Mouse (Mus musculus) mouse embryonic stem cell (cell line): ENCODE results near the gene Ptgfrn.

Experiments
- in situ Hi-C, 2 experiments: fragments of 300-500 bp; cut with MboI; formaldehyde crosslinking; loops; 1 replicate in 1 of 2; 3 replicates in 1 of 2; pipeline ENCODE4 v1.14.3; 2019 to 2020; ENCODE audit warnings: low sequenced_read_pairs in 2 of 2, low pct_unique_long_range_greater_than_20kb in 1 of 2, mixed read lengths in 1 of 2; ENCODE audit not compliant: unreplicated experiment in 1 of 2

The Ptgfrn gene

DNA sequence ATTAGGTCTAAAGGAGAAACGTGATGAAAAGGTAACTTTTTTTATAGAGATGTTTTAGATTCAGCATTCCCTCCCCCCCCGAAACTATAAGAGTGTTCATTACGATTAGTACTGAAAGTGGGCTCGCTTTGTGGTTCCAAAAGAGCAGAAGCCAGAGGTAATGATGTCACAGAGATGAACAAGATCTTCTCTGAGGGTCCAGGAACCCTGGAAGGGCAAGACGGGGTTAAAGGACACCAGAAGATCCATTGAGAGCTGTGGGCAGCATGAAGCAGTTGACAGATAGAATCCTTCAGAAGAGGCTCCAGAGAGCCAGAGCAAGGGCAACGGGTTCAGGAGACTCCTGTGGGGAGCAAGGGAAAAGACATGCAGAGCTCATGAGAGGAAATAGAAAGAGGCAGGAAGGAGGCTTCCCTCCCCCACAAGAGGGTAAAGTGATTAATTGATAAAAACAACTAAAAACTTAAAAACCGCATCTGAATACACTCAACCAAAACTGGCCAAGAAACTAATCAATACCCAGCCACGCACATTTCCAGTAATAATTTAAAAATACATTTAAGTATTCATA, 88.5 kb downstream of the Ptgfrn start:
- in situ Hi-C loops = no loop called here

DNA sequence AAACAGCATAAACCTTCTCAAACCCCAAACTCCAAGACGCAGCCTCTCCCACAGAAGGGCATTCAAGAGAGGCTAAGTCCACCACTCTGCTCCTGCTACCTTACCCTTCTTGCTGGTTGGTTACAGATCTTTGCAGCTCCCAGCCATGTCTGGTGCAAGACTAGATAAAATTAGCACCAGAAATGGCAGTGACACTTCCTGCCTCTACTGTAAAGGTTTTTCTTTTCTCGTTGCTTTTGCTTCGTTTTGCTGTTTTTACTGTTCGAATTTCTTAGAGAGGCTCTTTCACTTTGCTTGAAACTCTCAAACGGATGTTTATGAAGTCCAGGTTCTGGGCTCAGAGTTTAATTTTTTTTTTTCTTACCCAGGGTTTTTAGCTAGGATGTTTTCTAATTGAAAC, 89.0 kb downstream of the Ptgfrn start:
- in situ Hi-C loops = no loop called here

DNA sequence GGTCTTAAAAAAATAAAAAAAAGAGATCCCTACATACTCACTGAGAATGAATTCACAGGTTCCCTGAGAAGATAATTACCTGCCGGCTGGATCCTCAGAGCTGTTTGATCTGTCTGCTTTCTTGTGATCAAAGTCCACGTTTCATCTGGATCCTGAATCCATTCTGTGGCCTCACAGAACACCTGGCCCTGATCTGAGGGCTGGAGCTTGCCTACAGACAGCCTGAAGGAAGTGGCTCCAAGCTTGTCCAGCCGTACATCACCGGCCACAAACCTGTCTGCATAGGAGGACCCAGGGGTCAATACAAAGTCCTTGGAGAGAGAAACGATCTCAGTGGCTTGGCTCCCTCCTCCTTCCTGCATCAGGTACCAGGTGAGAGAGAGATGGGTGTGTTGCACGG, 91.6 kb downstream of the Ptgfrn start:
- in situ Hi-C loops = no loop called here

DNA sequence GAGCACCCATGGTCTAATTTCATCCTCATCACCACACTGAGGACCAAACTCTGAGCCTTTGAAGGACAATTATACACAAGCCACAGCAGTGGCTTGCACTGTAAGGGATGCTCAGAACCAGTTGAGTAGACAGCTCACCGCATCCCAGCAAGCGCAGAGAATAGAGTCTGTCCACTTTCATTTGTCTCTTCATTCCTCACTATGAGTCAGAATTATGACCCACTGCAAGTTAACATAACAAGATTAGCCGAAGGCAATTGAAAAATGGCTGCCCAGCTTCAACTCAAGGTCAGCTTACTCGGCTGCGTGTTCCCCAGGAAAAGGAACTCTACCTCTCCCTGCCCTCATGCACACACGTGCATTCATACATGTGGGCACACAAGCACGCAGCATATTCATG, 94.0 kb downstream of the Ptgfrn start:
- in situ Hi-C loops = no loop called here

DNA sequence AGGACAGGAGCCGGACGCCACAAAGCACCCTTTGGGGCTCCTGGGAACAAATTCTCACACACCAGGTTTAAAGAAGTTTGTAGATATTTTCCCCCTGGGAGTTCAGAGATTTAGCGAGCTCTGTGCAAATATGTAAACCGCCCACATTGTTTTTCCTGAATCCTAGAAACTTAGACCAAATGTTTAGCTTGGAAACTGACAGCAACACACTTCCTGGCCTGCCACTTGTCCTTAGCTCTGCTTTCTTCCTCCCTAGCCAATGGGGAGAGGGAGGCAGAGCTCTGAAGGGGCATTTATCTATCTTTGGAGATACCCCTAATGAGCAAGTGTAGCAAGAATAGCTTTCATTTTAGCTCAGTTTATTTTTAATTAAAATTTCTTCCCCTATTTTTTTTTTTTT, 94.8 kb downstream of the Ptgfrn start:
- in situ Hi-C loops = no loop called here

DNA sequence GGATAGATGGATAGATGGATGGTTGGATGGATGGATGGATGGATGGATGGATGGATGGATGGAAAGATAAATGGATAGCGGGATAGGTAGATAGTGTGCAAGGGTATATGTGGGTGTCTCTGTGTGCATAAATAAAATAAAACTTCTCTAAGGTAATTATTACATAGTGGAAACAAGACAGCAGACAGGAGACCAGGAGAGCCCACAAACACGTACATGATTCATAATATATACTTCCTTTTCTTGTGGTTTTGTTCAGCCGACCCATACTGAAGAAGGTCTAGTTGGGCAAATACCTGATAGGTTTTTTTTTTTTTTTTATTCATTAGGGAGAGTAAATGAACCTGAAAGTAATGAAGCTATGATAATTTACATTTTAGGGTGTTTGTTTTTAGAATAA, 96.5 kb downstream of the Ptgfrn start:
- in situ Hi-C loops = no loop called here

DNA sequence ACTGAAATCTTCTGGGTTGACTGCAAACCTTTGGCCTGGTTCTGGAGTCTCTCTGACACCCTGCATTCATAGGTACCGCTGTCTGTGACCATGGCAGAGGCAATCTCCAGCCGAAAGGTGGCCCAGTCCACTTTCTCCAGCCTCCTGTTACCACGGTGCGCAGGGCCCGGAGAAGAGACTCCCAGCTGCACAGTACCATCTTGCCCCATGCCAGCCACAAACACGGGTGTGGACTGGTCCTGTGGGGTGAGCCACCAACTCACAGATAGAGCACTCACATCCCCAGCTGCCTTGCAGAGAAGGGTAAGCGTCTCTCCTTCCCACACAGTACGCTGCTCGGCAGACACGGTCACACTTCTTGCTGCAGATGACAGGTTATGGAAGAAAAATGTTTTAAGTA, 97.1 kb downstream of the Ptgfrn start:
- in situ Hi-C loops = no loop called here

DNA sequence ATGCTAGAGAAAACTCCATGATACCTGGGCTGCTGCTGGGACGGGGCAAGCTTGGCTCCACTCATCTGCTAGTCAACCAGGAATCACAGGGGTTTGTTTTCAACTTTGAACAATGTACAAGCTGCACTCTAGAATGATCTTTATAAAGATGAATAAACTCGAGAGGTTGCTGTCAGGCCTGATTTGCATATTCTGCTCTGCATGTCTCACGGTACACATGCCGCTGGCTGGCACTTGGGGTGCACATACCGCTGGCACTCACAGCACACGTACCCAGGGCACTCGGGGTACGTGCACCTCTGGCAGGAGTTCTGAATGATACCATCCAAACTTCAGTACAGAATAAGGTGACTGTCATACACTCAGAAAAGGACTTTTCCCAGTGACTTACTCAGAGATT, 97.5 kb downstream of the Ptgfrn start:
- in situ Hi-C loops = no loop called here

DNA sequence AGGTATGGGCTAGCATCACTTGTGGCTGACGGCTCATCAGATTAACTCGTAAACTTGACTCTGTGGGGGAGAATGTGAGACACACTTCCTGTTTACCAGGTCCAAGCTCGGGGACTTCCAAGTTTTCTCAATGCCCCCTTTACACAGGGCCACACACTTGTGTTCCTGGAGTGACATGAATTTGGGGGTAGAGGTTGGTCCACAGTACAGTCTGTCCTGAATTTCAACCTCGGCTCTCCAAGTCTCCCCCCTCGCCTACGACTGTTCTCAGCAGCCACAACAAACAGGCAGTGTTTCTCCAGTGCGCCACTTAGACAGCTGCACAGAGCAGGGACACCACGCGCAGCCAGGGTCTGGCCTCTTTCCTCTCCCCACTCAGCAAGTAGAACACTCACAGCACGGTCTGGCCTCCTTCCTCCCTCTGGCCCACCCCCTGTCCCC, 97.9 kb downstream of the Ptgfrn start:
- in situ Hi-C loops = no loop called here

DNA sequence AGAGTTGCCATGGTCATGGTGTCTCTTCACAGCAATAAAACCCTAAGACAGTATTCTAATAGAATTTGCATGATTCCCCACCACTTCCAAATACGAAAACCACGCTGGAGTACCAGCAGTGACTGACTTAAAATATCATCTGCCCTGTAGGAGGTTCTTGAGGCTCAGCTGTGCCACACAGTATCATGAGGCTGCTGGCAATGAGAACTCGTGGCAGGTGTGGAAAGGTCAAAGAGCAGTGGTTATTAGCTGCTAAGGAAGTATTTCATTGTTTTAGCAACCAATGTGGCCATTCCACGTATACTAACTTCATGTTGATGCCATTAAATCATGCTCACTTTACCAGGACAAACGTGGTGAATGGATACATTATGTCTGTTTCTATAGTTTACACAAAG, 98.9 kb downstream of the Ptgfrn start:
- in situ Hi-C loops = no loop called here

DNA sequence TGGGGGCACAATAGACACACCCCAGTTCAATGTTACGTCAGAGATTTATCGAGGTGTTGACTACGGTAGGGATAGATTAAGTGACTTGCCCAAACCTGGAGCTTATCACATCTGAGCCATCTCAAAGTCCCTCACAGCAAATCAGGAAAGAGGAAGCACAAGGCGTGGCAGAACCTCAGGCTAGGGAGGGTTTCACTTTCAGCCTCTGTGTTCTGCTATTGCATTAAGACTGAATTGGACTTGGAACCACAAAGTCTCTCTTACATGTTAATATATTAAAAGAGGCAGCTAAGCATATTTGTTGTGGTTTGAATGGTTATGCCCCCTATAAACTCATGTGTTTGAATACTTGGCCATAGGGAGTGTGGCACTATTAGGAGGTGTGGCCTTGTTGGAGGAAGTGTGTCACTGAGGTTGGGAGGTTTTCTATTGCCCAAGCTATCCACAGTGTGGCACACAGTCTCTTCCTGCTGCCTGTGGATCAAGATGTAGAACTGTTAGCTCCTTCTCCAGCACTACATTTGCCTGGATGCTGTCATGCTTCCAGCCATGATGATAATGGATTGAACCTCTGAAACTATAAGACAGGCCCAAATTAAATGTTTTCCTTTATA, 99.4 kb downstream of the Ptgfrn start:
- in situ Hi-C loops = no loop called here

DNA sequence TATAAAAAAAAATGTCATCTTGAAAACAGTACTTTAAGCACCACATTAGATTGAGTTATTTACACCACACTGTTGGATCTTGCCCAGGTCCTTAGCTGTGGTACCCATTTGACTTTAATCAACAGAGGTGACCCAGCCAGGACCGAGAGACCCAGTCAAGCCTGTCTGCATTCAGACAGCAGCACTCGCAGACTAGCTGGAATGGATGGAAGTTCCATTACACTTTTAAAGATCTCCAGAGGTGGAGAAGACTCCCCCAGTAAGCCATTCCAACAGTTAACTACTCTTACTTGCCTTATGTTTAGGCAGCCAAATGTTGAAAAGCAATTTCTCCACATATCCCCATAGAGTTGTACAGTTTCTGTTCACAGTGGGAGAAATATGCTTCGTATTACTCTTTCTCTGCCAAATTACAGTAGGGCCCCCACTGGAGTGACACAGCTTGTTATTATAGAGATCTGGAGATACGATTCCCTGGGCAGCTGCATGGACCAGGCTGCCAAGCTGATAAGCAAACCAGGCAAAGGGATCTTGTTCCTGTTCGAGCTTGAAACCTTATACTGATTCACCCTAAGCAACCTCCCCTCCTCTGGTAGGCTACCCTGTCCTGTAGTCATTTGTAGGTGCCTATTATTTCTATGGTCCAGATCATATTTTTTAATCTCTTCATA, 102.8 kb downstream of the Ptgfrn start:
- in situ Hi-C loops = no loop called here

DNA sequence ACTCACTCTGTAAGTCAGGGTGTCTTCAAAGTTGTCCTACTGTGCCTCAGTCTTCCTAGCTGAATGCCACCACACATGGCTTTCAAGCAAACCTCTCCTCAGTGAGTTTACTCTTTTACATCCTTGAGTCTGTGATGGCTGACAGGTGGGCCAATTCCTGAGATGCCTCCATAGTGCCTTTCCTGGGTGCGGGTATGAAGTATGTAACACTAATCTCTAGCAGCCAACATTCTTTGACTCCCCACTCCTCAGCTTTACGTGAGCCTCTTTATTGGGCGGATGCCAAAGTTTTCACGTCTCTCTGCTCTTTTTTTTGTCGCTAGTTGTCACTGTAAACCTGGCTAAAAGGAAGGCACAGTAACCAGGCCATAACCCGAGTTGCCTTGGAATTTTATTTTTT, 104.7 kb downstream of the Ptgfrn start:
- in situ Hi-C loops = no loop called here

DNA sequence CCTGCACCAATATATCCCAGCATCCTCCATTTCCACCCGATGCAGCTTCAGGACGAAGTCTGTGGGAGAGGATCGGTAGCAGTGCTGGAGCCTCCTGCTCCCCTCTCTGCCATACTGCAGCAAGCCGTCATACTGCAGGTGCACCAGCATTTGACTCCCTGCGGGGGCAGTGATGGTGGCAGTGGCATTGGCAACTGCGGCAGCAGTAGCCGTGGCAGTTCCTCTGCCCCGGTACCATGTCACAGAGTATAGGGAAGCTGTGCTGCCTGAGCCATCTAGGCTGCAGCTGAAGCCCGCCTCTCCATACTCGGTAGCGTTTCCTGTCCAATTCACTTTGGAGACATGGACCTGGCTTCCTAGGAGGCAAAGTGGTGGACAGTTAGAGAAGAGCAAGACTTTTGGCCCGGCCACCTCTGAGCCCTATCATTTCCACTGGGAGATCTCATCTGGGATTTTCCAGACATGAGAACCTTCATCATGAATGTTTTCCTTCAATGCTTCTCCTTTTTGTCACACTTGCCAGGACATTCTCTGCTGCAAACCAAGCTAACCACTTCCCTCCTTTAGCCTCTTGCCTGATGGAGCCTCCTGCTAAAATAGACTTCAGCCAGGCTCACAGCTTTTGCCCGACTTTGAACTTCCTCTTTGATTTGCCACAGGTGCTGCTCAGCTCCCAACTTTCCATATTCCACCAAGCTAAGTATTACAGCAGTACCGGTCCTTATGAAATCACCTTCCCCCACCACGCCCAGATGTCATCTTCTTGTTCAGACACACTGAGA, 106.3 kb downstream of the Ptgfrn start:
- in situ Hi-C loops = no loop called here

DNA sequence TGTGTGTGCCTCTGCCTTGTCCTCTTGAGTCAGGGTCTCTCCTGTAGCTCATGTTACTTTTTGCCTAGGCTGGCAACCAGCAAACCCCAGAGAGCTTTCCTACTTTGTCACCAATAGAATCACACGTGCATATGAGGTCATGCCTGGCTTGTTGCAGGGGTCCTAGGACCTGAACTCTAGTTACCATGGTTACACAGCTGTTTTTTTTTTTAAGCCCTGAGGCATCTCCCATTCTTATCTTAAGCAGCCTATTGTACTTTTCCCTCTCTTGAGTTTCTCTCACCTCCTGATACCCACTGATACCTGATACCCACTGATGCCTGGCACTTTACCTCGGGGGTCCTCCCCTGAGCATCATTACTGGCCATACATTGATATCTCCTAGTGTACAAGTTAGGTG, 110.3 kb downstream of the Ptgfrn start:
- in situ Hi-C loops = loop anchor here in 1 of 2 experiments (25.0 kb wide), 1 partner anchor 463 kb away; no protein-coding TSS in a partner anchor

DNA sequence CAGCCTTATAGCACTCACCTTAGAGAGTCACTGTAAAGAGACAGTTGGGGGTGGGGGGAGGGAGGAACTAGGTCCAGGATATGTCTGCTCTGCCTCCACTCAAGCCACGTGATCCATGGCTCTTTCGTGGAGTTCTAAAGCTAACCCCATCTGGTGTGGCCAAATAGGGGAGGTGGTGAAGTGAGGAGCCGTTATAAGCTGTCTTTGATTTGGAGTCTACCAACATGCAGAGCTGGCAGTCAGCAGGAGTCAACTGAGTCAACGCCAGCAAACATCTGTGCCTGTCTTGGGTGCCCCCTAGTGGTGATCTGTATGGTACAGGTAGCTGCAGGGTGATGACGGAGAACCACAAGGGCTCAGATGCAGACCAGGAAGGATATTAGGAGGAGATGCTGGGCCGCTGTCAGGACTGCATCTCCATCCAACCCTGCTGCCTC, 111.2 kb downstream of the Ptgfrn start:
- in situ Hi-C loops = loop anchor here in 1 of 2 experiments (25.0 kb wide), 1 partner anchor 463 kb away; no protein-coding TSS in a partner anchor

DNA sequence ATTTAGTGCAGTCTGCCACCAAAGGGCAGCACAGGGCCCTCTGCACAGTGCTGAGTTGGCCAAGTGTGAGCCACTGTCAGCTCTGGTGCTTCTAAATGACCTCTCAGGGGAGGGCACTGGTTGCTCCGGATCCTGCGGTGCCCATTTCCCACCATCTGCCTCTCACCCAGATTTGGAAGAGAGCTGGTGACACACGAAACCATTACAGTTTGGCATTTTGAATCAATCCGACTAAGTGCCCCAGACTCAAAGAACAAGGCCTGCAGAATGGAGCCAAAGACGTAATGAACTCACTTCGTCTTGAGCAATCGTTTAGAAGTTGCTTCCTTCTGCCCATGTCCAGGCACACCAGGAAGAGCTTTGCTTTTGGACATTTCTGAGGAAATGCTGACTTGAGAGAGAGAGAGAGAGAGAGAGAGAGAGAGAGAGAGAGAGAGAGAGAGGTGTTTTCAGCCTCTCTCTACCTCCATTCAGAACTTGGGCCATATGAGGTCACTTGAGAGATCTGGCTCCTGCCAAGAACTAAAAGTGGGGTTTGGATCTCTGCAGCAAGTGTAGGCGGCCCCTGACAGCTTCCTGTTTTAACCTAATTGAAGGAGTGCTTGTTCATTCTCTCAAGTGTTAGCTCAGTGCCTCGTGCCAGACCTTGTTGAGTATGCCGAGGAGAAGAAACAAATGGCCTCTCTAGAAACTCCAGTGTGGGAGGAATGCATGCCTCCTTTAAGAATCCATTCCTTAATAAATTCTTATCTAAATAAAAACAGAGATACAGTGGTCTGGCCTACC, 112.1 kb downstream of the Ptgfrn start:
- in situ Hi-C loops = loop anchor here in 1 of 2 experiments (25.0 kb wide), 1 partner anchor 464 kb away; no protein-coding TSS in a partner anchor

DNA sequence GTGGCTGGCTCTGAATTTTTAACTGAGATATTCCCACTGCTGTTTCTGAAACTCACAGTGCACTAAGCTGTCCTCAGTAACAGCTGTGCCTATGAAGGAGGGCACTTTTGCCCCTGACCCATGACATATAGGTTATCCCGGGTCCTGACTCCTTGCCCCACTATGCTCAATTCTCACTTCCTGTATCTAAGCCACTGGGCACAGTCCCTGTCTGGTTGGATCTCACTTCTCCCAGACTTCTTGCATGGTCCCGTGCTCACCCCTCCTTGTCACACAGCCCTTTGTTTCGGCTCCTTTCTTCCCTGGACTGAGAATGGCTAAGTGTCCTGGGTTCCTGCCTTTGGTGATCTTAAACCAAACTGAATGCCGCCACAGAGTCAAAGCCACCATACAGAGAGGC, 115.8 kb downstream of the Ptgfrn start:
- in situ Hi-C loops = loop anchor here in 1 of 2 experiments (25.0 kb wide), 1 partner anchor 468 kb away; no protein-coding TSS in a partner anchor
